Mouse (Mus musculus) heart, embryonic 10.5 days (tissue): ENCODE results near the gene Etv2. TPM values are rescaled to one million over a fixed set of nuclear protein-coding genes. Genes with fewer than 3 reads are reported as not detected.
A peak's percentile ranks its signal among the peaks of the same experiment; 100 is the strongest.

Experiments
- DNase-seq: peaks from one replicate; pipeline ENCODE4 v3.0.0-alpha.2; 2017; ENCODE audit warnings: low spot score
- H3K27ac ChIP-seq: fragments of 300-500 bp; sonication (generic); 2 replicates; pipeline ENCODE4 v1.5.1; 2016; ENCODE audit warnings: mild to moderate bottlenecking
- H3K27me3 ChIP-seq: fragments of 300-500 bp; sonication (generic); 2 replicates; pipeline ENCODE4 v1.6.1; 2016; ENCODE audit warnings: mild to moderate bottlenecking; ENCODE audit not compliant: poor library complexity, insufficient read depth, severe bottlenecking
- H3K36me3 ChIP-seq: fragments of 300-500 bp; sonication (generic); 2 replicates; pipeline ENCODE4 v1.6.1; 2016; ENCODE audit warnings: mild to moderate bottlenecking, moderate library complexity
- H3K4me1 ChIP-seq: fragments of 300-500 bp; sonication (generic); 2 replicates; pipeline ENCODE4 v1.6.1; 2016; ENCODE audit warnings: mild to moderate bottlenecking
- H3K4me3 ChIP-seq: fragments of 300-500 bp; sonication (generic); 2 replicates; pipeline ENCODE4 v1.5.1; 2016; ENCODE audit warnings: mild to moderate bottlenecking, moderate library complexity
- H3K9me3 ChIP-seq: fragments of 300-500 bp; sonication (generic); 2 replicates; pipeline ENCODE4 v1.6.1; 2016; ENCODE audit warnings: mild to moderate bottlenecking, moderate library complexity
- WGBS: fragments of 180-500 bp; shearing (Covaris S2); methylation state at CpG from one replicate; pipeline ENCODE4 v1.1.7; 2016; 5-methylcytosine and 5-hydroxymethylcytosine counted together
- polyA plus RNA-seq: library from polyadenylated mRNA; unstranded; fragments of >200 nt; fragmentation: Nextera tagmentation; extraction: Ambion mirVana; gene quantifications from 2 replicates; pipeline ENCODE4 v1.2.1, GENCODE M21; 2016

Etv2 gene
- 5.5 and 5.9 TPM in 2 replicates for polyA plus RNA-seq

- peak within 1 kb of the TSS; percentile 53 for H3K4me3 ChIP-seq
- WGBS: 3% methylated on average over 5 of the region's 5 CpGs
- peaks cover 12% of the 10 kb centered on the region for H3K36me3 ChIP-seq
- no peaks in the 10 kb centered on the region for H3K9me3 ChIP-seq
- H3K4me1 ChIP-seq: peaks cover 43% of the 10 kb centered on the region
- no peak for DNase-seq
- H3K27me3 ChIP-seq: peaks cover 57% of the 10 kb centered on the region
- peak within 1 kb of the TSS; percentile 59; the same call in 1 of the 2 replicates for H3K27ac ChIP-seq
Measured at GRCm38 (mm10) chr7:30635752-30636151, at the start of gene Etv2. TSS of gene Etv2 (minus strand) at chr7:30635852.

GRCm38 (mm10) chr7:30683425-30683824 lies 47.8 kb upstream of the Etv2 start:
- peaks cover 21% of the 10 kb centered on the region for H3K27me3 ChIP-seq
- H3K4me3 ChIP-seq: no peak overlapping the region
- no peak overlapping the region for H3K27ac ChIP-seq
- DNase-seq: no peak
- WGBS: 63% methylated on average over 2 of the region's 2 CpGs
- no peaks in the 10 kb centered on the region for H3K4me1 ChIP-seq
- H3K36me3 ChIP-seq: no peaks in the 10 kb centered on the region
- no peaks in the 10 kb centered on the region for H3K9me3 ChIP-seq

- Histone ChIP-seq H3K4me3 (no peak overlapping the region), H3K36me3 (no peaks in the 10 kb centered on the region), H3K27me3 (peaks cover 6% of the 10 kb centered on the region; the same call in 1 of the 2 replicates), H3K27ac (no peak overlapping the region), H3K9me3 (no peaks in the 10 kb centered on the region), H3K4me1 (no peaks in the 10 kb centered on the region)
- 56% methylated on average over 5 of the region's 5 CpGs for WGBS
- no peak for DNase-seq
Measured at GRCm38 (mm10) chr7:30681897-30682296, 46.2 kb upstream of the Etv2 start.

GRCm38 (mm10) chr7:30678263-30678975 lies 42.8 kb upstream of the Etv2 start:
- Histone ChIP-seq H3K9me3 (no peaks in the 10 kb centered on the region), H3K4me1 (no peaks in the 10 kb centered on the region), H3K4me3 (no peak overlapping the region), H3K27me3 (no peaks in the 10 kb centered on the region), H3K27ac (no peak overlapping the region), H3K36me3 (no peaks in the 10 kb centered on the region)
- DNase-seq: no peak
- WGBS: 62% methylated on average over 5 of the region's 5 CpGs

GRCm38 (mm10) chr7:30671480-30671879 lies 35.8 kb upstream of the Etv2 start, which contains the start of gene Pmis2:
TSS of gene Pmis2 (minus strand) at chr7:30671605.
- Histone ChIP-seq H3K36me3 (no peaks in the 10 kb centered on the region), H3K27me3 (no peaks in the 10 kb centered on the region), H3K4me3 (no peak within 1 kb of the TSS), H3K27ac (no peak within 1 kb of the TSS), H3K9me3 (no peaks in the 10 kb centered on the region), H3K4me1 (no peaks in the 10 kb centered on the region)
- WGBS: 58% methylated on average over 9 of the region's 9 CpGs
- DNase-seq: no peak

- Histone ChIP-seq H3K27me3 (no peaks in the 10 kb centered on the region), H3K9me3 (no peaks in the 10 kb centered on the region), H3K4me3 (no peak overlapping the region), H3K36me3 (no peaks in the 10 kb centered on the region), H3K27ac (no peak overlapping the region), H3K4me1 (no peaks in the 10 kb centered on the region)
- no peak for DNase-seq
- WGBS: 39% methylated on average over 3 of the region's 3 CpGs
Measured at GRCm38 (mm10) chr7:30669229-30669628, 33.6 kb upstream of the Etv2 start.

GRCm38 (mm10) chr7:30665321-30665720 lies 29.7 kb upstream of the Etv2 start:
- no peaks in the 10 kb centered on the region for H3K27me3 ChIP-seq
- H3K9me3 ChIP-seq: no peaks in the 10 kb centered on the region
- H3K4me1 ChIP-seq: no peaks in the 10 kb centered on the region
- DNase-seq: no peak
- peak overlapping the region; percentile 72 for H3K4me3 ChIP-seq
- H3K27ac ChIP-seq: peak overlapping the region; percentile 85; the same call in 1 of the 2 replicates
- 5% methylated on average over 11 of the region's 11 CpGs for WGBS
- peaks cover 21% of the 10 kb centered on the region for H3K36me3 ChIP-seq

- DNase-seq: peak; percentile 97
- Histone ChIP-seq H3K27ac (peak within 1 kb of the TSS; percentile 85), H3K9me3 (no peaks in the 10 kb centered on the region), H3K36me3 (peaks cover 28% of the 10 kb centered on the region), H3K4me1 (no peaks in the 10 kb centered on the region), H3K27me3 (no peaks in the 10 kb centered on the region), H3K4me3 (peak within 1 kb of the TSS; percentile 72)
- 1% methylated on average over 34 of the region's 34 CpGs for WGBS
Measured at GRCm38 (mm10) chr7:30664529-30665200, 29.0 kb upstream of the Etv2 start, which contains the start of gene Haus5. TSS of gene Haus5 (minus strand) at chr7:30664994.

GRCm38 (mm10) chr7:30649591-30650540 lies 14.2 kb upstream of the Etv2 start, which contains the start of gene Rbm42:
TSS of gene Rbm42 (minus strand) at chr7:30650317.
- H3K36me3 ChIP-seq: peaks cover 63% of the 10 kb centered on the region
- H3K27ac ChIP-seq: peak within 1 kb of the TSS; percentile 92
- no peaks in the 10 kb centered on the region for H3K27me3 ChIP-seq
- H3K4me3 ChIP-seq: peak within 1 kb of the TSS; percentile 88
- DNase-seq: peak; percentile 99
- WGBS: 1% methylated on average over 59 of the region's 59 CpGs
- H3K4me1 ChIP-seq: peaks cover 9% of the 10 kb centered on the region; the same call in 1 of the 2 replicates
- H3K9me3 ChIP-seq: no peaks in the 10 kb centered on the region

GRCm38 (mm10) chr7:30639083-30639482 lies 3.4 kb upstream of the Etv2 start:
- no peak for DNase-seq

GRCm38 (mm10) chr7:30636395-30636794 lies 743 bp upstream of the Etv2 start:
- 18% methylated on average over 11 of the region's 11 CpGs for WGBS
- Histone ChIP-seq H3K9me3 (no peaks in the 10 kb centered on the region), H3K4me3 (peak overlapping the region; percentile 53), H3K36me3 (peaks cover 18% of the 10 kb centered on the region), H3K27me3 (peaks cover 52% of the 10 kb centered on the region), H3K4me1 (peaks cover 43% of the 10 kb centered on the region), H3K27ac (peak overlapping the region; percentile 56; the same call in 1 of the 2 replicates)
- DNase-seq: peak; percentile 83

More at GRCm38 (mm10) chr7:30639083-30639482, 3.4 kb upstream of the Etv2 start:
- H3K27ac ChIP-seq: peak overlapping the region; percentile 69
- 14% methylated on average over 4 of the region's 4 CpGs for whole genome bisulfite sequencing
- H3K36me3 ChIP-seq: peaks cover 45% of the 10 kb centered on the region
- H3K4me3 ChIP-seq: no peak overlapping the region; the same call in 1 of the 2 replicates
- no peaks in the 10 kb centered on the region for H3K9me3 ChIP-seq
- H3K27me3 ChIP-seq: peaks cover 26% of the 10 kb centered on the region
- peaks cover 36% of the 10 kb centered on the region for H3K4me1 ChIP-seq

- H3K4me3 ChIP-seq: peak overlapping the region; percentile 53
- H3K9me3 ChIP-seq: no peaks in the 10 kb centered on the region
- H3K36me3 ChIP-seq: 0 out of 2 replicates have a peak, but pooled peaks cover under 1% of the 10 kb centered on the region
- H3K27me3 ChIP-seq: peaks cover 59% of the 10 kb centered on the region
- WGBS: 2% methylated on average over 20 of the region's 20 CpGs
- H3K27ac ChIP-seq: peak overlapping the region; percentile 59; the same call in 1 of the 2 replicates
- DNase-seq: peak; percentile 88
- H3K4me1 ChIP-seq: peaks cover 42% of the 10 kb centered on the region
Measured at GRCm38 (mm10) chr7:30634621-30635020, 1.0 kb downstream of the Etv2 start.
